Mouse (Mus musculus): ENCODE data around the gene Agbl4. TPM values are rescaled to one million over a fixed set of nuclear protein-coding genes. Genes with fewer than 3 reads are reported as not detected.

The Agbl4 gene
- polyA plus RNA-seq, 1 experiment from 2014 or later, result 0.21 TPM

DNA sequence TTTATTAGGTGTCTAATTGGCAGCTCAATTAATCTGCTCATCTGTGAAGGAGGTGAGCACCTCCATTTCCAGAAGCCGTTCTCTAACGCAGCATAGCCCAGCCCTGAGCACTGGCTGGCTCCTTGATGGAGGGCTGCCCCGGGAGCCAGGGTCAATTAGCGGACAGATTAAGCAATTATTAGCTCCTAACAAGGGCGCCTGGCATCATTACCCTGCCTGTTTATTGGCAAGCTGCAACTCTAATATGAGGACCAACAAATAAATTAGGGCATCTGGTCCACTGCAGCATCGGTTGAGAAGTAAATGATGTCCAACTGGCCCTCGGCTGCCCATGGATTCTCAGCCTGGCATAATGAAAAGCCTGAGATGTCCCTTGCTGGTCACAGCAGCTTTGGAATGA, 1148.5 kb downstream of the Agbl4 start:
- WGBS, result 74% methylated on average over 7 of the region's 7 CpGs
- no peak overlapping the region for H3K4me3 ChIP-seq (replicated peaks; ENCODE audit: low read length)
- no peaks in the 10 kb centered on the region for H3K36me3 ChIP-seq (ENCODE audit: control insufficient read depth, insufficient read depth, low read length)
- H3K4me1 ChIP-seq (ENCODE audit: control insufficient read depth, insufficient read depth, low read length), result no peaks in the 10 kb centered on the region
- H3K4me2 ChIP-seq (ENCODE audit: low read depth, low read length), result no peak overlapping the region
- H3K27ac ChIP-seq (ENCODE audit: low read length), result no peak overlapping the region
- H3K27me3 ChIP-seq (ENCODE audit: control insufficient read depth, insufficient read depth, low read length), result no peaks in the 10 kb centered on the region
- no peak for ATAC-seq (ENCODE audit: insufficient read depth, low FRiP score)
- H3K9ac ChIP-seq (ENCODE audit: low read length), result no peak overlapping the region
- no peaks in the 10 kb centered on the region for H3K9me3 ChIP-seq (replicated peaks; ENCODE audit: control insufficient read depth, low read length)

DNA sequence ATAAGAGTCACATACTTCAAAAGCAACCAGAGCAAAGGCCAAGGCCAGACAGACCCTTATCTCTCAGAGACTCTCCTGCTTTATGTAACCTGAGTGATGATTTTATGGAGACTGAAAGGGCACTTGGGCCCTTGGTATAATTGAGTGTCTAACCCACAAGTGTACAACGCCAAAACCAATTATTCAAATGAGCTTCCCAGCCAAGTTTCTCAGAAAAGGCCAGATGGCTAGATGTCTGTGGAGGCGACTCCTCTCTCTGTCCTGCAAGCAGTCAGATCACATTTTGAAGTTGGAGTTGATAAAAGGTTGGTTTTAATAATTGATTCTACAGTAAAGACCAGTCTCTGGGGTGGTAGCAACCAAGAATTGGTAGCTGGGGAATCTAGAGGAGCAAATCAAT, 1158.0 kb downstream of the Agbl4 start:
- no peak overlapping the region for H3K9ac ChIP-seq (ENCODE audit: low read length)
- no peak overlapping the region for H3K27ac ChIP-seq (ENCODE audit: low read length)
- H3K4me1 ChIP-seq (ENCODE audit: control insufficient read depth, insufficient read depth, low read length), result no peaks in the 10 kb centered on the region
- 78% methylated on average over 2 of the region's 2 CpGs for WGBS
- H3K4me2 ChIP-seq (ENCODE audit: low read depth, low read length), result no peak overlapping the region
- H3K27me3 ChIP-seq (ENCODE audit: control insufficient read depth, insufficient read depth, low read length), result no peaks in the 10 kb centered on the region
- no peak overlapping the region for H3K4me3 ChIP-seq (replicated peaks; ENCODE audit: low read length)
- H3K9me3 ChIP-seq (replicated peaks; ENCODE audit: control insufficient read depth, low read length), result no peaks in the 10 kb centered on the region
- ATAC-seq (ENCODE audit: insufficient read depth, low FRiP score), result no peak
- no peaks in the 10 kb centered on the region for H3K36me3 ChIP-seq (ENCODE audit: control insufficient read depth, insufficient read depth, low read length)

GRCm38 (mm10) chr4:111577087-111577773, 1179.8 kb downstream of the Agbl4 start:
- Histone ChIP-seq H3K9me3 (replicated peaks; ENCODE audit: control insufficient read depth, low read length) (no peaks in the 10 kb centered on the region), H3K4me2 (ENCODE audit: low read depth, low read length) (no peak overlapping the region), H3K27me3 (ENCODE audit: control insufficient read depth, insufficient read depth, low read length) (no peaks in the 10 kb centered on the region), H3K36me3 (ENCODE audit: control insufficient read depth, insufficient read depth, low read length) (no peaks in the 10 kb centered on the region), H3K9ac (ENCODE audit: low read length) (no peak overlapping the region), H3K4me1 (ENCODE audit: control insufficient read depth, insufficient read depth, low read length) (no peaks in the 10 kb centered on the region), H3K4me3 (replicated peaks; ENCODE audit: low read length) (no peak overlapping the region), H3K27ac (ENCODE audit: low read length) (no peak overlapping the region)
- WGBS, result 86% methylated on average over 10 of the region's 10 CpGs
- no peak for ATAC-seq (ENCODE audit: insufficient read depth, low FRiP score)

- Histone ChIP-seq H3K9ac (ENCODE audit: low read length) (no peak overlapping the region), H3K4me3 (replicated peaks; ENCODE audit: low read length) (no peak overlapping the region), H3K27ac (ENCODE audit: low read length) (no peak overlapping the region), H3K36me3 (ENCODE audit: control insufficient read depth, insufficient read depth, low read length) (no peaks in the 10 kb centered on the region), H3K27me3 (ENCODE audit: control insufficient read depth, insufficient read depth, low read length) (no peaks in the 10 kb centered on the region), H3K9me3 (replicated peaks; ENCODE audit: control insufficient read depth, low read length) (no peaks in the 10 kb centered on the region), H3K4me2 (ENCODE audit: low read depth, low read length) (no peak overlapping the region), H3K4me1 (ENCODE audit: control insufficient read depth, insufficient read depth, low read length) (0 out of 2 replicates have a peak, but pooled peaks cover 4% of the 10 kb centered on the region)
- ATAC-seq (ENCODE audit: insufficient read depth, low FRiP score), result no peak
- WGBS, result 56% methylated on average over 4 of the region's 4 CpGs
These were observed 1181.8 kb downstream of the Agbl4 start for GRCm38 (mm10) chr4:111579115-111579862.

DNA sequence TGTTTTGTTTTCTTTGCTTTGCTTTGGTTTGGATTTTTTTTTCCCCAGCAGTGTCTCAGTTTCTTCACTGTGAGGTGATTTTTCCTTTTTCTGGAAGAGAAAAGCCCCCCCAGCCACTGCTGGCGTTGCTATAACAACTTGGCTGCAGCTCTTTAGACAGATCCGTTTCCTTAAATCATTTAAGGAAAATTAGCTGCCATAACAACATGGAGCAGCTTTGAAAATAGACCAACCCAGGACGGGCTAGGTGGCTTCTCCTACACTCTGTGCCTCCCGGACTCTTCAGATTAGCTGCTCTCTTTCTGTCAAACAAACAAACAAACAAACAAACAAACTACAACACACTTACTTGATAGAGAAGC, 1182.4 kb downstream of the Agbl4 start:
- Histone ChIP-seq H3K9ac (ENCODE audit: low read length) (no peak overlapping the region), H3K4me1 (ENCODE audit: control insufficient read depth, insufficient read depth, low read length) (0 out of 2 replicates have a peak, but pooled peaks cover 6% of the 10 kb centered on the region), H3K9me3 (replicated peaks; ENCODE audit: control insufficient read depth, low read length) (no peaks in the 10 kb centered on the region), H3K4me3 (replicated peaks; ENCODE audit: low read length) (no peak overlapping the region), H3K4me2 (ENCODE audit: low read depth, low read length) (no peak overlapping the region), H3K27ac (ENCODE audit: low read length) (no peak overlapping the region), H3K36me3 (ENCODE audit: control insufficient read depth, insufficient read depth, low read length) (no peaks in the 10 kb centered on the region), H3K27me3 (ENCODE audit: control insufficient read depth, insufficient read depth, low read length) (no peaks in the 10 kb centered on the region)
- ATAC-seq (ENCODE audit: insufficient read depth, low FRiP score), result no peak
- 26% methylated on average over 4 of the region's 4 CpGs for WGBS

DNA sequence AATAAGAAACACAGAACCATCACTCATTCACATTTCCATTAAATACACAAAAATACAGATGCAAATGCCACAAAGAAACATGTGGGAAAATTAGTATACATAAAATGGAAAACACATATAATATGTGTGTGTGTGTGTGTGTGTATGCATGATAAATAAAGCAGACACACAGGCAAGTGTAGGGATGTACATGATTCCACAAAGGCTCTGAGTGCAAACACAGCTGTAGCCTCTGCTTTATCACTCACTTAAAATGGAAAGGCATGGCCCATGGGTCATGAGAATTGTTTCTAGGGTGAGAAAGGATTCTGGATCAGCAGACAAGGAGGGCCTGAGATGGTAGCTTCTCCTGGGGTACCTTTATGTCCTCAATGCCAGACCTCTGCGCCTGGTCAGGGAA, 1182.8 kb downstream of the Agbl4 start:
- Histone ChIP-seq H3K36me3 (ENCODE audit: control insufficient read depth, insufficient read depth, low read length) (no peaks in the 10 kb centered on the region), H3K27me3 (ENCODE audit: control insufficient read depth, insufficient read depth, low read length) (no peaks in the 10 kb centered on the region), H3K4me3 (replicated peaks; ENCODE audit: low read length) (no peak overlapping the region), H3K9me3 (replicated peaks; ENCODE audit: control insufficient read depth, low read length) (no peaks in the 10 kb centered on the region), H3K4me1 (ENCODE audit: control insufficient read depth, insufficient read depth, low read length) (0 out of 2 replicates have a peak, but pooled peaks cover 6% of the 10 kb centered on the region), H3K27ac (ENCODE audit: low read length) (no peak overlapping the region), H3K9ac (ENCODE audit: low read length) (no peak overlapping the region), H3K4me2 (ENCODE audit: low read depth, low read length) (no peak overlapping the region)
- no peak for ATAC-seq (ENCODE audit: insufficient read depth, low FRiP score)
- WGBS, result 70% methylated on average over 1 of the region's 1 CpGs

DNA sequence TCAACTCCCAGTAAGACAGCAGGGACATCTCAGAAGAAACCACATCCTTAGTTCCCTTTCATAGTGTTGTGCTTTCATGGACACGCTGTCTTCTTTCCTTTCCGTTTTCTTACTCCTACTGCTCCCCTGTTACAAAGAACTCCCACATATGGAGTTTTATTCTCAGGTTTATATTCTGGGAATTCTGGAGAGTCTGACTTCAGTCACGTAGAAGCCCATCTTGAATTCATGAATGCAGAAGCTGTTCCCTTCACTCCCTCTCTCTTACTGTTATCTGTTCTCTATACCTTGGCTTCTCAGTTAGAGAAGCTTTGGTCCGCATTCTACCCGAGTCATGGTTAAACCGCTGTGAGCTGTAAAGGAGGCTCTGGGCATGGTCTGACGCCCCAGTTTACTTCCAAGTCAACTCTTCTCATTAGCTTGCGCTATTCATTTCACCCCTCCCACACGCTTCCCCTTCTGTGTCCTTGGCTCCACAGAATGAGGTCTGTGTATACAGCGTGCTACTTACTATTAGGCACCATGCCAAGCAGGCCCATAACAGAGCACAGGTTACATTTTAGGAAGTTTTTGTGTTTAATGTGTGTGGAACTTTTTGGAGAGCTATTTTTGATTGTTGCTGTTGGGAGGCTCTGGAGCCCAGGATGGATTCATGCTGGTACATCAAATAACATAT, 1186.2 kb downstream of the Agbl4 start:
- Histone ChIP-seq H3K4me2 (ENCODE audit: low read depth, low read length) (no peak overlapping the region), H3K9ac (ENCODE audit: low read length) (no peak overlapping the region), H3K36me3 (ENCODE audit: control insufficient read depth, insufficient read depth, low read length) (no peaks in the 10 kb centered on the region), H3K4me1 (ENCODE audit: control insufficient read depth, insufficient read depth, low read length) (0 out of 2 replicates have a peak, but pooled peaks cover 6% of the 10 kb centered on the region), H3K9me3 (replicated peaks; ENCODE audit: control insufficient read depth, low read length) (no peaks in the 10 kb centered on the region), H3K4me3 (replicated peaks; ENCODE audit: low read length) (no peak overlapping the region), H3K27me3 (ENCODE audit: control insufficient read depth, insufficient read depth, low read length) (no peaks in the 10 kb centered on the region), H3K27ac (ENCODE audit: low read length) (no peak overlapping the region)
- peak; percentile 78 for ATAC-seq (ENCODE audit: insufficient read depth, low FRiP score)
- 55% methylated on average over 10 of the region's 10 CpGs for WGBS

DNA sequence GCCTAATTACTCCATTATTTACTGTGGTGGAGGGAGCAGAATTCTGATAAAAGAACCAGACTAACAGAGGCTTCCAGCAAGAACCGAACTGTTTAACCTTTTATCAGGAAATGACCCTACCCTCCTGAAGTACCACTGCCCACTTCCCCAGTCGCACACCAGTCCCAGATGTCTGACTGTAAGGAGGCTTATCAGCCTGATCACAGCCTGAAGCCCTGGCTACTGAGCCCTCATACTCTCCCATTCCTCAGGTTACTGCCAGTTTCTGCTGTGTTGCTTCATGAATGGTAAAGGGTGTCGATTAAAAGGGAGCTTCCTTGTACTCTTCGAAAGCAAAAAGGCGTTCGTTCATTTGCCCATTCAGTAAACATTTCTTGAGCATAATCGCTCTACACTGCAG, 1186.8 kb downstream of the Agbl4 start:
- 0 out of 2 replicates have a peak, but pooled peaks cover 6% of the 10 kb centered on the region for H3K4me1 ChIP-seq (ENCODE audit: control insufficient read depth, insufficient read depth, low read length)
- H3K27me3 ChIP-seq (ENCODE audit: control insufficient read depth, insufficient read depth, low read length), result no peaks in the 10 kb centered on the region
- H3K27ac ChIP-seq (ENCODE audit: low read length), result no peak overlapping the region
- 66% methylated on average over 7 of the region's 7 CpGs for WGBS
- no peaks in the 10 kb centered on the region for H3K36me3 ChIP-seq (ENCODE audit: control insufficient read depth, insufficient read depth, low read length)
- H3K9ac ChIP-seq (ENCODE audit: low read length), result no peak overlapping the region
- H3K4me3 ChIP-seq (replicated peaks; ENCODE audit: low read length), result no peak overlapping the region
- ATAC-seq (ENCODE audit: insufficient read depth, low FRiP score), result no peak; the same call in 1 of the 2 replicates
- H3K4me2 ChIP-seq (ENCODE audit: low read depth, low read length), result no peak overlapping the region
- no peaks in the 10 kb centered on the region for H3K9me3 ChIP-seq (replicated peaks; ENCODE audit: control insufficient read depth, low read length)

GRCm38 (mm10) chr4:111588211-111588610, 1190.8 kb downstream of the Agbl4 start:
- no peak for ATAC-seq (ENCODE audit: insufficient read depth, low FRiP score)
- Histone ChIP-seq H3K27me3 (ENCODE audit: control insufficient read depth, insufficient read depth, low read length) (no peaks in the 10 kb centered on the region), H3K4me2 (ENCODE audit: low read depth, low read length) (no peak overlapping the region), H3K9me3 (replicated peaks; ENCODE audit: control insufficient read depth, low read length) (no peaks in the 10 kb centered on the region), H3K9ac (ENCODE audit: low read length) (no peak overlapping the region), H3K4me1 (ENCODE audit: control insufficient read depth, insufficient read depth, low read length) (0 out of 2 replicates have a peak, but pooled peaks cover 6% of the 10 kb centered on the region), H3K4me3 (replicated peaks; ENCODE audit: low read length) (no peak overlapping the region), H3K36me3 (ENCODE audit: control insufficient read depth, insufficient read depth, low read length) (no peaks in the 10 kb centered on the region), H3K27ac (ENCODE audit: low read length) (no peak overlapping the region)
- WGBS, result 81% methylated on average over 1 of the region's 1 CpGs

Data from stomach, embryonic 16.5 days (tissue).